Mouse (Mus musculus) heart, embryonic 11.5 days (tissue): ENCODE data around the gene Cap2. TPM values are rescaled to one million over a fixed set of nuclear protein-coding genes. Genes with fewer than 3 reads are reported as not detected.
A peak's percentile ranks its signal among the peaks of the same experiment; 100 is the strongest.

Experiments
- ATAC-seq: fragments of 200-750 bp; cut with Nextera tagmentation; replicated peaks from 2 replicates; pipeline ENCODE4 v1.8.0; 2017; ENCODE audit warnings: moderate library complexity; ENCODE audit not compliant: insufficient number of reproducible peaks, low FRiP score, low TSS enrichment
- H3K27ac ChIP-seq: fragments of 300-500 bp; sonication (generic); 2 replicates; pipeline ENCODE4 v1.5.1; 2014; ENCODE audit warnings: mild to moderate bottlenecking, low read depth, low read length
- H3K27me3 ChIP-seq: fragments of 300-500 bp; sonication (generic); 2 replicates; pipeline ENCODE4 v1.6.1; 2014; ENCODE audit warnings: mild to moderate bottlenecking, low read length, mixed read lengths; ENCODE audit not compliant: control insufficient read depth, insufficient read depth
- H3K36me3 ChIP-seq: fragments of 300-500 bp; sonication (generic); 2 replicates; pipeline ENCODE4 v1.6.1; 2014; ENCODE audit warnings: mild to moderate bottlenecking, low read length, moderate library complexity, mixed read lengths; ENCODE audit not compliant: control insufficient read depth, insufficient read depth
- H3K4me1 ChIP-seq: fragments of 300-500 bp; sonication (generic); 2 replicates; pipeline ENCODE4 v1.6.1; 2014; ENCODE audit warnings: low read length; ENCODE audit not compliant: control insufficient read depth, insufficient read depth
- H3K4me2 ChIP-seq: fragments of 300-500 bp; sonication (generic); 2 replicates; pipeline ENCODE4 v1.6.1; 2014; ENCODE audit warnings: mild to moderate bottlenecking, moderate library complexity
- H3K4me3 ChIP-seq: fragments of 300-500 bp; sonication (generic); 2 replicates; pipeline ENCODE4 v1.5.1; 2014; ENCODE audit warnings: low read depth, low read length
- H3K9ac ChIP-seq: fragments of 300-500 bp; sonication (generic); 2 replicates; pipeline ENCODE4 v1.6.1; 2014; ENCODE audit warnings: mild to moderate bottlenecking, low read depth, low read length, moderate library complexity
- H3K9me3 ChIP-seq: fragments of 300-500 bp; sonication (generic); replicated peaks from 2 replicates; pipeline ENCODE4 v1.6.1; 2016; ENCODE audit warnings: low read length; ENCODE audit not compliant: control insufficient read depth
- WGBS: fragments of 180-500 bp; shearing (Covaris S2); extraction: QIAGEN DNeasy Blood & Tissue Kit; methylation state at CpG from one replicate; pipeline ENCODE4 v1.1.7; 2014; ENCODE audit not compliant: insufficient replicate concordance; 5-methylcytosine and 5-hydroxymethylcytosine counted together
- polyA plus RNA-seq: library from polyadenylated mRNA; unstranded; fragments of >200 nt; fragmentation: Nextera tagmentation; extraction: Ambion mirVana; gene quantifications from 2 replicates; pipeline ENCODE4 v1.2.1, GENCODE M21; 2014

Cap2 gene
- polyA plus RNA-seq, 1 experiment from 2014 or later: 122 TPM

DNA sequence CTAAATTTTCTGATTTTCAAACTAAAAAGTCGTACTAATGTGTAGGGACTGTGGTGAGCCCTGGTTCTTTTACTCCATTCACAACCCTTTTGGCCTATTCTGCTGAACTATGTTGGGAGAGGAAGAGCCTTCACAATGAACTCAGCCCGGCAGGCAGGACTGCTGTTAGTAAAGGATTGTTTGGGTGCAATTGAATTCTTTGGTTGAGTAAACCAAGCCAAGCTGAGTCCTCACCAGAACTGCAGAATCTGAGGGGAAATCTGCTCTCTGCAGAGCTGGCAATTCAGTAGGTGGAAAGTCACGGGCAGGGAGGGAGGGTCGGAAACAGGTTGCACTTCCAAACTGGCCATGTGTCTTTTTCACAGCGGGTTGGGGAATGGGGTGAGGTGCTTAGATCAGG, 39.3 kb downstream of the Cap2 start:
- H3K4me2 ChIP-seq: no peak overlapping the region
- no peaks in the 10 kb centered on the region for H3K9me3 ChIP-seq
- no peak overlapping the region for H3K9ac ChIP-seq
- H3K4me3 ChIP-seq: no peak overlapping the region
- H3K27me3 ChIP-seq: no peaks in the 10 kb centered on the region
- H3K36me3 ChIP-seq: no peaks in the 10 kb centered on the region
- no peak overlapping the region for H3K27ac ChIP-seq
- 76% methylated on average over 5 of the region's 5 CpGs for WGBS
- no peak for ATAC-seq
- H3K4me1 ChIP-seq: no peaks in the 10 kb centered on the region

DNA sequence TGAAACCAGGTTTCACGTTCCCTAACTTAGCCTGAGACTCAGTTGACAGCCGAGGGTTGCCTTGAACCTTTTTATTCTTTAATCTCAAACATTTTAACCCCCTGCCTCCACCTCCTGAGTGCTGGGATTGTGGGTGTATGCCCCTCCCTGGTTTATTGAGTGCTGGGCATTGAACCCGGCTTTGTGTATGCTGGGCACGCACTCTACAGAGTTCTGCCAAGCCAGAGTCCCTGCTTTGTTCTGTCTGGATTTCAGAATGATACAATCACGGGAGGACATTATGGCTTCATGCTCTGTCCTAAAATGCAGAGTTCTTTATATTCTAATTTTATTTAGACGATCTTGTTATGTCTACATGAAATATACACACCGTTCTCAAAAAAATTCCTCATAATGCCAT, 41.1 kb downstream of the Cap2 start:
- WGBS: 82% methylated on average over 7 of the region's 7 CpGs
- peaks cover 5% of the 10 kb centered on the region; the same call in 1 of the 2 replicates for H3K4me1 ChIP-seq
- no peak overlapping the region; the same call in 1 of the 2 replicates for H3K27ac ChIP-seq
- 0 out of 2 replicates have a peak, but pooled peaks cover 3% of the 10 kb centered on the region for H3K36me3 ChIP-seq
- no peaks in the 10 kb centered on the region for H3K27me3 ChIP-seq
- H3K9ac ChIP-seq: no peak overlapping the region
- no peak overlapping the region for H3K4me3 ChIP-seq
- no peaks in the 10 kb centered on the region for H3K9me3 ChIP-seq
- no peak for ATAC-seq
- no peak overlapping the region for H3K4me2 ChIP-seq

DNA sequence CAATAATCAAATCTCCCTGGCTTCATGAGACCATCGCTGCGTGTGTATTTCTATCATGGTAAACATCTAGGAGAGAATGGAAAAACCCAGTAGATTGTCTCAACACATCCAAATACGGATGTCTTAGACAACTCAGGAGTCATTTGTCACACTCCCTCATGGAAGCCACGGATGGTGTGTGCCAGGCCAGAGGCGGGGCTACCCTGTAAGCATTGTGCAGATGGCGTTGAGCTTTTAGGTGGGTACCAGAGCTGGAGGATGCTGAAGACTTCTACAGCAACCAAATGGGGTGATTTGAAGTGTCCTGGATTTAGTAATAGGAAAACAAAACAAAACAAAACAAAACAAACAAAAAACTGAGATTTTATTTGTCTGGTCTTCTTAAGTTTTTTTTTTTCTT, 43.0 kb downstream of the Cap2 start:
- Histone ChIP-seq H3K27ac (no peak overlapping the region), H3K9ac (no peak overlapping the region), H3K9me3 (no peaks in the 10 kb centered on the region), H3K4me2 (no peak overlapping the region), H3K36me3 (0 out of 2 replicates have a peak, but pooled peaks cover 3% of the 10 kb centered on the region), H3K27me3 (no peaks in the 10 kb centered on the region), H3K4me3 (no peak overlapping the region), H3K4me1 (peaks cover 5% of the 10 kb centered on the region; the same call in 1 of the 2 replicates)
- 69% methylated on average over 6 of the region's 6 CpGs for WGBS
- no peak for ATAC-seq

DNA sequence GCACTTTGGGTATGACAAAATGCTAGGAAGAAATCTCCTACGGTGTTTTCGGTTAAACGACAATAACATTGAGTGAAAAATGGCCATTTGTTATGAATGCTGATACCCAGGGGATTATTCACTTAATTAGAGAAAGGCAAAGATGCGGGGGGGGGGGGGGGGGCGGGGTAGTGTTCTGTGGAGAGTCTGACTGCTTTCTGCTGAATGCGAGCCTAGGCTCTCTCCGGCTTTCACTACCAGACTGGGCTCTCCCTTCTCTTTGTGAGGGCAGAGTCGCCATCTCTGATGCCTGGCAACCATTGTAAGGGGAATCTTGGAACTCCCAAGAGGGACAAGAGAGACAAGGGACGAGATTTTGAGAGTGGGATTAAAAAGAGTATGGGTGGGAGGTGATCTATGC, 43.4 kb downstream of the Cap2 start:
- Histone ChIP-seq H3K36me3 (0 out of 2 replicates have a peak, but pooled peaks cover 3% of the 10 kb centered on the region), H3K4me2 (no peak overlapping the region), H3K4me1 (peaks cover 7% of the 10 kb centered on the region), H3K9me3 (no peaks in the 10 kb centered on the region), H3K4me3 (no peak overlapping the region), H3K27ac (no peak overlapping the region), H3K27me3 (no peaks in the 10 kb centered on the region), H3K9ac (no peak overlapping the region)
- no peak for ATAC-seq
- 59% methylated on average over 9 of the region's 9 CpGs for whole genome bisulfite sequencing

DNA sequence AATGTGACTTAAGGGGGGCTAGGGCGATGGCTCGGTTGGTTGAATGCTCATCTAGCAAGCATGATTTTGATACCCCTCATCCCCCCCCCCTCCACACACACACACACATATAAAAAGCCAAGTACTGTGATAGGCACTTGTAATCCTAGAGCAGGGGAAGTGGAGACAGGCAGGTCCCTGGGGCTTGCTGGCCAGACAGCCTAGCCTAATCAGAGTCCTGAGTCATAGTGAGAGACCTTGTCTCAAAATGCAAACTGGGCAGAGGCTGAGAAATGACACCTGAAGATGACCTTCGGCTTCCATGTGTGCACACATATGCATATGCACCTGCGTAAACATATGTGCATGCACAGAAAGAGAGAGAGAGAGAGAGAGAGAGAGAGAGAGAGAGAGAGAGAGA, 45.2 kb downstream of the Cap2 start:
- H3K27ac ChIP-seq: no peak overlapping the region
- H3K4me3 ChIP-seq: no peak overlapping the region
- H3K9ac ChIP-seq: no peak overlapping the region
- no peak for ATAC-seq
- H3K4me1 ChIP-seq: peaks cover 20% of the 10 kb centered on the region
- H3K27me3 ChIP-seq: no peaks in the 10 kb centered on the region
- H3K9me3 ChIP-seq: no peaks in the 10 kb centered on the region
- H3K36me3 ChIP-seq: 0 out of 2 replicates have a peak, but pooled peaks cover 3% of the 10 kb centered on the region
- 82% methylated on average over 4 of the region's 4 CpGs for WGBS
- H3K4me2 ChIP-seq: no peak overlapping the region

DNA sequence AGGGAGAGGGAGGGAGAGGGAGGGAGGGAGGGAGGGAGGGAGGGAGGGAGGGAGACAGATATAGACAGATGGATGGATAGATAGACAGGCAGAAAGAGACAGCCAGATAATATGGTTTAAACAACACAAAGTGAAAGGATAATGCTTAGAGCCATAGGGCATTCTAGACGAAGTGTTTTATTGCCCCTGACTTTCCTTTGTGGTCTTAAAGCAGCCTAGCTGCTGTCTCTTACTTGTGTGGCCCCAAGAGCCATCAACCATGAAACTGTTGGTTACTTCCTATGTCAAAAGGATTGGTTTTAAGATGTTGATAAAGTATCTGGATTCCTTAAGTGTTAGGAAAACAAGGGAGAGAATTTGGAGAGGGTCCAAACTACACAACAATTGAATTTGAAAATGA, 45.6 kb downstream of the Cap2 start:
- H3K9ac ChIP-seq: no peak overlapping the region
- no peak for ATAC-seq
- no peak overlapping the region for H3K4me2 ChIP-seq
- no peaks in the 10 kb centered on the region for H3K9me3 ChIP-seq
- no peak overlapping the region for H3K4me3 ChIP-seq
- H3K4me1 ChIP-seq: peaks cover 20% of the 10 kb centered on the region
- H3K27me3 ChIP-seq: no peaks in the 10 kb centered on the region
- 54% methylated on average over 1 of the region's 1 CpGs for WGBS
- no peak overlapping the region for H3K27ac ChIP-seq
- 0 out of 2 replicates have a peak, but pooled peaks cover 3% of the 10 kb centered on the region for H3K36me3 ChIP-seq

DNA sequence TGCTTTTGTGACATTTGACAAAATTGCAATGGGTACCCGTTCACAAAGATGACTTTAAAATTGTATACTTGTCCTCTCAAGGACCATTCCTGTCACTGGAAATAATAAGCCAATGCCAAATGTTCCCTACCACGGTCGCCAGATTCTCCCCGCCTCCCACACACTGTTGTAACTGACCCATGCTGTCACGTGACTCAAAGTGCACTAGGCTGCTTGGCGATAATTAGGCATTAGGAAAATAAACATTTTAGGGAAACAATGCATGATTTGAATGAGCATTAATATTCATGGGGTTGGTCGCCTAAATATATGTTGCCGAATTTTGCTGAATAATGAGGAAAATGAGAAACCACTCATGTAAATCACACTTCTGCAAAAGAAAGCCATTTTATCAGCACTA, 46.5 kb downstream of the Cap2 start:
- WGBS: 84% methylated on average over 8 of the region's 8 CpGs
- Histone ChIP-seq H3K4me1 (peaks cover 20% of the 10 kb centered on the region), H3K4me2 (no peak overlapping the region), H3K9ac (no peak overlapping the region), H3K27me3 (no peaks in the 10 kb centered on the region), H3K9me3 (no peaks in the 10 kb centered on the region), H3K27ac (no peak overlapping the region), H3K36me3 (0 out of 2 replicates have a peak, but pooled peaks cover 3% of the 10 kb centered on the region), H3K4me3 (no peak overlapping the region)
- no peak for ATAC-seq

DNA sequence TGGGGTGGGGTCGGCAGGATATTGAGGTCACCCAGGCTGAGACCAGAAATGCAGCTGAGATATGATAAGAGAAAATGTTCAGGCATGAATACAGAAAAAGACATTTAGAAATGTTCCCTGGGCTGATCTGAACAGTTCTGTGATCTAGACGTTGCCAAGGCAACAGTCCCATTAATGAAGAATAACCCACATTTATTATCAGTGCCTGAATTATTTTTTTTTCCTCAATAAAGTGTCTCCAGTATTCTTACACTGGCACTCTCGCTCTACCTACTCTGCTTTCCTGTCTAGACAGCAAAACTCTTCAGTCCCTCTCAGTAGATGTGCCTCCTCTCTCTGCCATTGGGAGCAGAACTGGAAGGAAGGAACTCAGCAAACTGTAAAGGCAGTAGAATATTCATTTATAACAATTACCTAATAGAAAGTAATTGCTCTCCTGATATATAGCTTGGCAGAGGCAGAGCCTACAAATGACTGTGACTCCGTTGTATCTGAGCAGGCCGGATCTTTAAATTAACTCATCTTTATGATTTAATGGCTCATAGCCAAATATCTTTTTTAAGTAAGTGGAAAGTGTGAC, 47.0 kb downstream of the Cap2 start:
- H3K27me3 ChIP-seq: no peaks in the 10 kb centered on the region
- no peak overlapping the region for H3K4me3 ChIP-seq
- H3K9ac ChIP-seq: no peak overlapping the region
- no peak overlapping the region for H3K4me2 ChIP-seq
- H3K27ac ChIP-seq: no peak overlapping the region
- H3K9me3 ChIP-seq: no peaks in the 10 kb centered on the region
- 82% methylated on average over 5 of the region's 5 CpGs for WGBS
- H3K4me1 ChIP-seq: peaks cover 20% of the 10 kb centered on the region
- no peak for ATAC-seq
- 0 out of 2 replicates have a peak, but pooled peaks cover 3% of the 10 kb centered on the region for H3K36me3 ChIP-seq

DNA sequence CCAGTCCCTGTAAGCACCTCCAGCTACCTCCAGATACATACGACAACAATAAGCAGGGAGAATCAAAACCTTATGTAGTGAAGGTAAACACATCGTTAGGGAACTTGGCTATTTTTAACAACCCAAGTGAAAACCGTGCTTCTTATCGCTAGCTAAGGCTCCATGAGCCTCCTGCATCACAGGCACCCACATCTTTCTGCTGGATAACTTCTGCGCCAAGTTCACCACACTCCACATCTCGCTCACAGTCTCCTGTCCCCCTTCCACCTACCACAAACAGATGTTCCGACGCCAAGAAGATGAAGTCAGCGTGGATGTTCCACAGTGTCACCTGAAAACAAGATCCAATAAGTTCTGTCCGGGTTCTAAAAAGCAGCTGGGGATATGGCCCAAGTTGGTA, 49.0 kb downstream of the Cap2 start:
- H3K27me3 ChIP-seq: no peaks in the 10 kb centered on the region
- H3K27ac ChIP-seq: 0 out of 2 replicates have a peak overlapping the region, but pooled peaks have one; percentile 10
- WGBS: 73% methylated on average over 10 of the region's 10 CpGs
- H3K36me3 ChIP-seq: 0 out of 2 replicates have a peak, but pooled peaks cover 3% of the 10 kb centered on the region
- no peak overlapping the region for H3K4me3 ChIP-seq
- ATAC-seq: no peak
- H3K4me2 ChIP-seq: no peak overlapping the region
- H3K4me1 ChIP-seq: peaks cover 20% of the 10 kb centered on the region
- no peaks in the 10 kb centered on the region for H3K9me3 ChIP-seq
- H3K9ac ChIP-seq: no peak overlapping the region
